Mouse (Mus musculus): ENCODE measurements at regions not wholly inside any gene's neighbourhood (a gene's known extent, or its start where the extent isn't known, plus 50 kb on each side); places are given as distances from the start of the nearest gene placed in this dataset.

DNA sequence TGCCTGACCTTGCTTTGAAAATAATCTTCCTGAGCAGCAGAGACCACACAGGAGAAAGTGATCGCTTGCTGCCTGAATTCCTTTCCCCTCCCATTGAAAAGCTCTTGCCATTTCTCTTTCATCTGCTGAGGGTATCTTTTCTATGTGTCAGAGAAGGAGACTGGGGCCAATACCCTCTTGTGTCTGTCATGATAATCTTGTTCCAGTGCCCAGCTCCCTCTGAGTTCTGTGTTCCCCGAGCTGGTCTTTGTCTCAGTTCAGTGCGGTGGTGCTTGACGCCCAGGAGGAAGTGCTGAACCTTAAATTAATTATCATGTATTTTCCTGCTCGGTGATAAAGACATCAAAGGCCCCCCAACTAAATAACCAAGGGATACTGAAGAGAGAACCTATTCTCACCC is 475.4 kb downstream of the Fgf9 start:
- no peaks in the 10 kb centered on the region for H3K4me1 ChIP-seq (ENCODE audit: insufficient read depth, low read length)
- WGBS = 15% methylated on average over 5 of the region's 5 CpGs
- H3K4me3 ChIP-seq (ENCODE audit: low read length) = no peak overlapping the region
- no peak overlapping the region for H3K4me2 ChIP-seq (ENCODE audit: low read depth, low read length)
- TF ChIP-seq CTCF (IDR thresholded peaks at IDR 0.05; ENCODE audit: low read depth) = no peak
- no peaks in the 10 kb centered on the region for H3K27me3 ChIP-seq (ENCODE audit: insufficient read depth, low read length)
- no peaks in the 10 kb centered on the region for H3K36me3 ChIP-seq (ENCODE audit: insufficient read depth, low read length)
- DNase-seq (ENCODE audit: low spot score) (no peak), ATAC-seq (0 out of 2 replicates have a peak, but pooled peaks have one; percentile 29)
- H3K9me3 ChIP-seq (ENCODE audit: low read length) = no peaks in the 10 kb centered on the region
- no peak overlapping the region for H3K27ac ChIP-seq
- no peak overlapping the region for H3K9ac ChIP-seq (replicated peaks; ENCODE audit: low read length)

DNA sequence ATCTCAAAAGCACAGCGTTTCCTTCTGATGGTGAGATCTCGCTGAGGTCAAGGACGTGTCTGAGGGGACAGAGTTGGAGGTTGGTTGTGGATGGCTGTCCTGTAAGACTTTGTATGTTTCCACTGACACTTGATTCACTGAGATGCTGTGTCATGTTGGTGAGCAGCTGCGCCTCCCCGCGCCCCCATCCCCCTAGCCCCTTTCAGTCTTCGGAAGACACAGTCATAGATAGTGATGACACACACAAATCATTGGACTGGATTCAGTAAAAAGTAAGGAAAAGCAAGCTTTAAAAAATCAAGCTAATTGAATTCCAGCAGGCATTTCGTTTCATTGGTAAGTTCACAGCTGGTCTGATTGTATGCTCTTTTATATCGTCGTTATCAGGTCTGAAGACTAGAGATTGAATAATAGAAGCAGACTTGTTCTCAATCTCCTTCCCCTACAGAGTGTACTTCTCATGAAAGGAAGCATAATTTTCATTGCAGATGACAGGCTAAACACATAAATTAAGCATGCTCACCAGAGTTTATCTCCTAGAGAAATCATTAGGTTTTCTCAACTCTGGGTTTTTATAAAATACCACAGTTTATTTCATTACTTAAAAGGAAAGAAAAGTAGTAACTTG is 472.9 kb downstream of the Fgf9 start:
- Histone ChIP-seq H3K9me3 (ENCODE audit: low read length) (no peaks in the 10 kb centered on the region), H3K4me1 (ENCODE audit: insufficient read depth, low read length) (no peaks in the 10 kb centered on the region), H3K27me3 (ENCODE audit: insufficient read depth, low read length) (no peaks in the 10 kb centered on the region), H3K4me2 (ENCODE audit: low read depth, low read length) (no peak overlapping the region), H3K27ac (no peak overlapping the region), H3K36me3 (ENCODE audit: insufficient read depth, low read length) (no peaks in the 10 kb centered on the region), H3K9ac (replicated peaks; ENCODE audit: low read length) (no peak overlapping the region), H3K4me3 (ENCODE audit: low read length) (no peak overlapping the region)
- DNase-seq (ENCODE audit: low spot score) (no peak), ATAC-seq (no peak)
- no peak for TF ChIP-seq CTCF (IDR thresholded peaks at IDR 0.05; ENCODE audit: low read depth)
- 82% methylated on average over 10 of the region's 10 CpGs for WGBS

DNA sequence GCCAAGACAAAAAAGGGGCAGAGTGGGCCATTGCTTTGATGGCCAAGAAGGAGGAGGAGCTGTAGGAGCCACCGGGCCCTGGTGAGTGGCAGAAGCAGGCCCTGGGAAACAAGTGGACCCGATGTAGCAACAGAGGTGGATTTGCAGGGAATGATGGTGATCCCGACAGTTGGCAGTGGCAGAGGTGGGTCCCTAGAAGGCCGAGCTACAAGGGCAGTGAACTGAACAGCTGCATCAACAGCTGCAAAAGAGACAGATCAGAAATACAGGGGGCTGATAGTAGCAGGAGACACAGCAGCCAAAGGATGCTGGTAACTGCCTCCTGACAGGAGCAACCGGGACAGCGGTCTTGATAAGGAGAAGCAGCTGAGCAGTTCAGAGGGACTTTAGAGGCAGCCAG is 467.8 kb downstream of the Fgf9 start:
- H3K9me3 ChIP-seq (ENCODE audit: low read length) = no peaks in the 10 kb centered on the region
- ATAC-seq = no peak
- TF ChIP-seq CTCF (IDR thresholded peaks at IDR 0.05; ENCODE audit: low read depth) = no peak
- no peaks in the 10 kb centered on the region for H3K36me3 ChIP-seq (ENCODE audit: insufficient read depth, low read length)
- DNase-seq (ENCODE audit: low spot score) = no peak
- H3K4me3 ChIP-seq (ENCODE audit: low read length) = no peak overlapping the region
- H3K4me2 ChIP-seq (ENCODE audit: low read depth, low read length) = no peak overlapping the region
- H3K4me1 ChIP-seq (ENCODE audit: insufficient read depth, low read length) = no peaks in the 10 kb centered on the region
- no peak overlapping the region for H3K9ac ChIP-seq (replicated peaks; ENCODE audit: low read length)
- no peaks in the 10 kb centered on the region for H3K27me3 ChIP-seq (ENCODE audit: insufficient read depth, low read length)
- H3K27ac ChIP-seq = no peak overlapping the region
- WGBS = 71% methylated on average over 6 of the region's 6 CpGs

DNA sequence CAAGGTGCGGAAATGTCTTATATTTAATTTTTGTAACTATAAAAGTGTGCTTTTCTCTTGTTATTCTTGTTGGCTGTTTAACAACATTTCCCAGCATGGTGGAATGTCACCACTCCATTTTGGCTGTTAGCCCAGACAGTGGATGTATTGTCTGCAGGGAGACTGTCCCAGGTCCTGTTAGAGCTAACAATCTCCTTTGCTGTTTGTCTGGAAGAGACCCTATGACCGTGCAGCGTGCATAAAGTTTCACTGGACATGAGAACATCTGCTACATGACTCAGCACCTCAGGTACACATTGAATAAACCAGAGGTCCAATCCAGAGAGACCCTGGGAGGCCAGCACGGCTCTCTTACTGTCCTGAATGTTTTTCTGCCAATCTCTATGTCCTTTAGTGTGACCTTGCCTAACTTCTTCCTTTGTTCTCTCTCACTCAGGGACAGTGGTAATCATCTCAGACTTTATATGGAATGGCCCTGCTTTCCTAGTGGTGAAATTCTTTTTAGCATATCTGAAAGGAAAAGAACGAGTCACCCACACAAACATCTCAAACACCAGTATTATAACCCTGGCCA is 450.7 kb downstream of the Fgf9 start:
- no peaks in the 10 kb centered on the region for H3K9me3 ChIP-seq (ENCODE audit: low read length)
- TF ChIP-seq CTCF (IDR thresholded peaks at IDR 0.05; ENCODE audit: low read depth) = no peak
- no peak overlapping the region for H3K27ac ChIP-seq
- no peak overlapping the region for H3K9ac ChIP-seq (replicated peaks; ENCODE audit: low read length)
- no peaks in the 10 kb centered on the region for H3K4me1 ChIP-seq (ENCODE audit: insufficient read depth, low read length)
- 40% methylated on average over 5 of the region's 5 CpGs for WGBS
- ATAC-seq (no peak), DNase-seq (ENCODE audit: low spot score) (peak; percentile 49)
- H3K4me2 ChIP-seq (ENCODE audit: low read depth, low read length) = no peak overlapping the region
- no peaks in the 10 kb centered on the region for H3K36me3 ChIP-seq (ENCODE audit: insufficient read depth, low read length)
- H3K27me3 ChIP-seq (ENCODE audit: insufficient read depth, low read length) = no peaks in the 10 kb centered on the region
- H3K4me3 ChIP-seq (ENCODE audit: low read length) = no peak overlapping the region

DNA sequence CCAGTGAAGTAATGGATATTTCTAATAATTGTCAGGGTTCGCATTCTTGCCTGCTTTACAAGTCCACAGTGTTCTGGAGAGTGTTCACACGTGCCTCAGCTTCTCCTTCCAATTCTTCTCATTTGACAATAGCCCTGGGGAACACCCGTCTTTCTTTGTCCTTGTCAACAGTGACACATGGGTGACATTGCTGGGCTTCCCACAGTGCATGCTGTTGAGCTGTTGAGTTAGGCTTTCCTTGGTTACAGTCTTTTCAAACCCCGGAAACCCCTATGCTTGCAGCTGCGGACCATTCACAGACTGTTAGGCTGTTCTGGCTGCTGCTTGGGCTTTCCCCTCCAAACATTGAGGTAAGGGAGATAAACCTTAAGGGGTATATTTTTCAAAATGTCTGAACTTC is 450.0 kb downstream of the Fgf9 start:
- no peak for TF ChIP-seq CTCF (IDR thresholded peaks at IDR 0.05; ENCODE audit: low read depth)
- H3K9ac ChIP-seq (replicated peaks; ENCODE audit: low read length) = no peak overlapping the region
- no peaks in the 10 kb centered on the region for H3K27me3 ChIP-seq (ENCODE audit: insufficient read depth, low read length)

DNA sequence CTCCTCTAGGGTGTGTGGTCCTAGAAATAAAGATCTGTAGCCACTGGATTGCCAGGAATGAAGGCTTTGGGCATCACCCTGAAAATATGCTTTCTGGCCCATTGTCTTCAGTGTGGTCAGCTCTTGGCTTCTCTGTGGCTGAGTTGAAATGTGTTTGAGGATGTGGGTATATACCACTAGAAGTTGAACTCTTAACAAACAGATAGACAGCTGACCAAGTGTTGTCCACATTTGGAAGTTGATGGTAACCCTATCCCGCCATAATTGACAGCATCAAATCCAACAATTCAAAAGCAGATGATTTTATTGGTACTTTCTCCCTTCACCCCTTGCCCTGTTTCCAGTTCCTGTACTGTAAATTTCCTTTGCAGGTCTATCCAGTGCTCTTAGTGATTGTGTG is 448.7 kb downstream of the Fgf9 start:
- DNase-seq (ENCODE audit: low spot score) = no peak
- Histone ChIP-seq H3K27me3 (ENCODE audit: insufficient read depth, low read length) (no peaks in the 10 kb centered on the region), H3K36me3 (ENCODE audit: insufficient read depth, low read length) (no peaks in the 10 kb centered on the region), H3K4me2 (ENCODE audit: low read depth, low read length) (no peak overlapping the region), H3K4me3 (ENCODE audit: low read length) (no peak overlapping the region), H3K9me3 (ENCODE audit: low read length) (no peaks in the 10 kb centered on the region), H3K9ac (replicated peaks; ENCODE audit: low read length) (no peak overlapping the region), H3K4me1 (ENCODE audit: insufficient read depth, low read length) (no peaks in the 10 kb centered on the region), H3K27ac (no peak overlapping the region)
- WGBS = 100% methylated on average over 1 of the region's 1 CpGs
- no peak for ATAC-seq
- no peak for TF ChIP-seq CTCF (IDR thresholded peaks at IDR 0.05; ENCODE audit: low read depth)

More for the DNA sequence above, 450.0 kb downstream of the Fgf9 start:
- no peaks in the 10 kb centered on the region for H3K36me3 ChIP-seq (ENCODE audit: insufficient read depth, low read length)
- no peak overlapping the region for H3K4me3 ChIP-seq (ENCODE audit: low read length)
- ATAC-seq (no peak), DNase-seq (ENCODE audit: low spot score) (no peak)
- H3K4me2 ChIP-seq (ENCODE audit: low read depth, low read length) = no peak overlapping the region
- 39% methylated on average over 5 of the region's 5 CpGs for WGBS
- no peaks in the 10 kb centered on the region for H3K4me1 ChIP-seq (ENCODE audit: insufficient read depth, low read length)
- no peak overlapping the region for H3K27ac ChIP-seq
- H3K9me3 ChIP-seq (ENCODE audit: low read length) = no peaks in the 10 kb centered on the region

DNA sequence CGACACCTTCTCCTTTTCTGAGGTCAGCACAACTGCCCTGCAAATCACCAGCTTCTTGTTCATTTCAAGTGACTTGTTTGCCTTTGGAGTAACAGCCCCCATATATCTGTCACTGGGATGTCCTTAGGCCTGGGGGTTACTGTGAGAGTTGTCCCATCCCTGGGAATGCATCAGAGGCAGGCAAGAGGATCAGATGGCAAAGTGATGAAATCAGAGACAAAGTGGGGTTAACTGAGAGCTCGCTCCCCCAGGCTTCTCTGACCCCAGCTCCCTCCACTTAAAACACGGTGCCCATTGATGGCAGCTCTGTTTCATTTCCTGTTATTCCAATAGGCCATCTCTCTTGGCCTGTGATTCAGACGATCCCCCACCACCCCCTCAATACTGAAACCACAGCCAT is 446.2 kb downstream of the Fgf9 start:
- ATAC-seq (no peak), DNase-seq (ENCODE audit: low spot score) (no peak)
- Histone ChIP-seq H3K4me3 (ENCODE audit: low read length) (no peak overlapping the region), H3K9ac (replicated peaks; ENCODE audit: low read length) (no peak overlapping the region), H3K4me2 (ENCODE audit: low read depth, low read length) (no peak overlapping the region), H3K27me3 (ENCODE audit: insufficient read depth, low read length) (no peaks in the 10 kb centered on the region), H3K27ac (no peak overlapping the region), H3K9me3 (ENCODE audit: low read length) (no peaks in the 10 kb centered on the region), H3K4me1 (ENCODE audit: insufficient read depth, low read length) (no peaks in the 10 kb centered on the region), H3K36me3 (ENCODE audit: insufficient read depth, low read length) (no peaks in the 10 kb centered on the region)
- TF ChIP-seq CTCF (IDR thresholded peaks at IDR 0.05; ENCODE audit: low read depth) = no peak
- WGBS = 67% methylated on average over 4 of the region's 4 CpGs

Data from hindbrain, postnatal 0 days (tissue).